Mouse (Mus musculus): ENCODE results near the gene Macrod2. TPM values are rescaled to one million over a fixed set of nuclear protein-coding genes. Genes with fewer than 3 reads are reported as not detected.

Macrod2 gene
- polyA plus RNA-seq, 2 experiments = 2.1 to 7.7 TPM

- Histone ChIP-seq H3K4me2 (ENCODE audit: low read depth) (no peak overlapping the region), H3K27ac (no peak overlapping the region), H3K36me3 (replicated peaks; ENCODE audit: control insufficient read depth, insufficient read depth, low read depth) (no peaks in the 10 kb centered on the region), H3K9me3 (ENCODE audit: control insufficient read depth, low read length) (no peaks in the 10 kb centered on the region), H3K27me3 (ENCODE audit: control insufficient read depth, insufficient read depth, low read length) (no peaks in the 10 kb centered on the region), H3K4me3 (ENCODE audit: insufficient read depth in 1 of 2, low read depth in 2 of 2, low read length in 2 of 2) (no peak overlapping the region), H3K4me1 (replicated peaks; ENCODE audit: control insufficient read depth in 2 of 2, insufficient read depth in 2 of 2, low read length in 1 of 2) (no peaks in the 10 kb centered on the region), H3K9ac (replicated peaks) (no peak overlapping the region)
- 56% methylated on average over 1 of the region's 1 CpGs for WGBS (ENCODE audit: insufficient replicate concordance)
- DNase-seq (ENCODE audit: low read depth in 3 of 3, low spot score in 3 of 3) (no peak), ATAC-seq (ENCODE audit: insufficient read depth) (no peak)
- TF ChIP-seq CTCF (IDR thresholded peaks at IDR 0.05; ENCODE audit: low read depth) (no peak), EP300 (IDR thresholded peaks at IDR 0.05; ENCODE audit: low read depth) (no peak)
These were observed 1163.2 kb downstream of the Macrod2 start for GRCm38 (mm10) chr2:141558242-141558827.

GRCm38 (mm10) chr2:141565986-141566385 is 1170.9 kb downstream of the Macrod2 start:
- Histone ChIP-seq H3K9me3 (ENCODE audit: control insufficient read depth, low read length) (no peaks in the 10 kb centered on the region), H3K4me1 (replicated peaks; ENCODE audit: control insufficient read depth in 2 of 2, insufficient read depth in 2 of 2, low read length in 1 of 2) (no peaks in the 10 kb centered on the region), H3K36me3 (replicated peaks; ENCODE audit: control insufficient read depth, insufficient read depth, low read depth) (no peaks in the 10 kb centered on the region), H3K4me3 (ENCODE audit: insufficient read depth in 1 of 2, low read depth in 2 of 2, low read length in 2 of 2) (no peak overlapping the region), H3K27me3 (ENCODE audit: control insufficient read depth, insufficient read depth, low read length) (no peaks in the 10 kb centered on the region), H3K27ac (no peak overlapping the region), H3K4me2 (ENCODE audit: low read depth) (no peak overlapping the region), H3K9ac (replicated peaks) (no peak overlapping the region)
- TF ChIP-seq CTCF (IDR thresholded peaks at IDR 0.05; ENCODE audit: low read depth) (no peak), EP300 (IDR thresholded peaks at IDR 0.05; ENCODE audit: low read depth) (no peak)
- ATAC-seq (ENCODE audit: insufficient read depth) (no peak), DNase-seq (ENCODE audit: low read depth in 3 of 3, low spot score in 3 of 3) (no peak)
- WGBS (ENCODE audit: insufficient replicate concordance) = 25% methylated on average over 3 of the region's 3 CpGs

GRCm38 (mm10) chr2:141571360-141571759 is 1176.3 kb downstream of the Macrod2 start:
- no peaks in the 10 kb centered on the region for H3K4me1 ChIP-seq (replicated peaks; ENCODE audit: control insufficient read depth in 2 of 2, insufficient read depth in 2 of 2, low read length in 1 of 2)
- no peak for ATAC-seq (ENCODE audit: insufficient read depth)
- no peak overlapping the region for H3K27ac ChIP-seq
- no peaks in the 10 kb centered on the region for H3K27me3 ChIP-seq (ENCODE audit: control insufficient read depth, insufficient read depth, low read length)
- H3K9me3 ChIP-seq (ENCODE audit: control insufficient read depth, low read length) = no peaks in the 10 kb centered on the region
- DNase-seq (ENCODE audit: low read depth in 3 of 3, low spot score in 3 of 3) = no peak
- H3K4me2 ChIP-seq (ENCODE audit: low read depth) = no peak overlapping the region
- TF ChIP-seq CTCF (IDR thresholded peaks at IDR 0.05; ENCODE audit: low read depth) = no peak
- no peak for TF ChIP-seq EP300 (IDR thresholded peaks at IDR 0.05; ENCODE audit: low read depth)
- H3K9ac ChIP-seq (replicated peaks) = no peak overlapping the region
- no peak overlapping the region for H3K4me3 ChIP-seq (ENCODE audit: insufficient read depth in 1 of 2, low read depth in 2 of 2, low read length in 2 of 2)
- H3K36me3 ChIP-seq (replicated peaks; ENCODE audit: control insufficient read depth, insufficient read depth, low read depth) = no peaks in the 10 kb centered on the region
- WGBS (ENCODE audit: insufficient replicate concordance) = 23% methylated on average over 3 of the region's 3 CpGs

- no peaks in the 10 kb centered on the region for H3K9me3 ChIP-seq (ENCODE audit: control insufficient read depth, low read length)
- no peaks in the 10 kb centered on the region for H3K4me1 ChIP-seq (replicated peaks; ENCODE audit: control insufficient read depth in 2 of 2, insufficient read depth in 2 of 2, low read length in 1 of 2)
- no peaks in the 10 kb centered on the region for H3K36me3 ChIP-seq (replicated peaks; ENCODE audit: control insufficient read depth, insufficient read depth, low read depth)
- H3K27ac ChIP-seq = no peak overlapping the region
- DNase-seq (ENCODE audit: low read depth in 3 of 3, low spot score in 3 of 3) (no peak), ATAC-seq (ENCODE audit: insufficient read depth) (no peak)
- no peak overlapping the region for H3K4me3 ChIP-seq (ENCODE audit: insufficient read depth in 1 of 2, low read depth in 2 of 2, low read length in 2 of 2)
- TF ChIP-seq CTCF (IDR thresholded peaks at IDR 0.05; ENCODE audit: low read depth) = no peak
- H3K27me3 ChIP-seq (ENCODE audit: control insufficient read depth, insufficient read depth, low read length) = no peaks in the 10 kb centered on the region
- H3K9ac ChIP-seq (replicated peaks) = no peak overlapping the region
- no peak overlapping the region for H3K4me2 ChIP-seq (ENCODE audit: low read depth)
These were observed 1183.1 kb downstream of the Macrod2 start for GRCm38 (mm10) chr2:141578206-141578605.

GRCm38 (mm10) chr2:141582431-141582830 is 1187.3 kb downstream of the Macrod2 start:
- Histone ChIP-seq H3K36me3 (replicated peaks; ENCODE audit: control insufficient read depth, insufficient read depth, low read depth) (no peaks in the 10 kb centered on the region), H3K4me2 (ENCODE audit: low read depth) (no peak overlapping the region), H3K4me1 (replicated peaks; ENCODE audit: control insufficient read depth in 2 of 2, insufficient read depth in 2 of 2, low read length in 1 of 2) (no peaks in the 10 kb centered on the region), H3K9me3 (ENCODE audit: control insufficient read depth, low read length) (no peaks in the 10 kb centered on the region), H3K27ac (no peak overlapping the region), H3K4me3 (ENCODE audit: insufficient read depth in 1 of 2, low read depth in 2 of 2, low read length in 2 of 2) (no peak overlapping the region), H3K27me3 (ENCODE audit: control insufficient read depth, insufficient read depth, low read length) (no peaks in the 10 kb centered on the region), H3K9ac (replicated peaks) (no peak overlapping the region)
- ATAC-seq (ENCODE audit: insufficient read depth) = no peak
- TF ChIP-seq EP300 (IDR thresholded peaks at IDR 0.05; ENCODE audit: low read depth) = no peak
- no peak for DNase-seq (ENCODE audit: low read depth in 3 of 3, low spot score in 3 of 3)
- WGBS (ENCODE audit: insufficient replicate concordance) = 62% methylated on average over 3 of the region's 3 CpGs
